Mouse (Mus musculus): ENCODE data around the gene Moap1. TPM values are rescaled to one million over a fixed set of nuclear protein-coding genes. Genes with fewer than 3 reads are reported as not detected.

Moap1 gene
- polyA plus RNA-seq, 1 experiment, result 1.1 TPM

DNA sequence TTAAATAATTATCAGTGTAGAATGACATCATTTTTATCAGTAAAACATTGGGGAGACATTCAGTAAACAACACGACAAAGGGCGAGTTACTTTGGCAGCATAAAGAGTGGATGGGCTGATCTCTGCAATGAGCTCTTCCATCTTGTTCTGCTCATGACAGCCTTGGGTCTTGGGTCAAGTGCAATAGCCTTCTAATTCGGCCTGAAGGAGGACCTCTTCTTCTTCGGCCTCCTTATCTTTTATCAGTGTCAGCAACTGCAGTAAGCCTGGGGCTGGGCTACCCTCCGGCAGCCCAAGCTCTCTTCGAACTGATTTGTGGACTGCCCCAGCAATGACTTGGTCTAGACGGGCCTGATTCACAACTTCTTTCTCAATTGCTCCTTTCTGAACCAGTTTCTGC lies 1.4 kb downstream of the Moap1 start:
- DNase-seq (ENCODE audit: low read depth), result no peak

DNA sequence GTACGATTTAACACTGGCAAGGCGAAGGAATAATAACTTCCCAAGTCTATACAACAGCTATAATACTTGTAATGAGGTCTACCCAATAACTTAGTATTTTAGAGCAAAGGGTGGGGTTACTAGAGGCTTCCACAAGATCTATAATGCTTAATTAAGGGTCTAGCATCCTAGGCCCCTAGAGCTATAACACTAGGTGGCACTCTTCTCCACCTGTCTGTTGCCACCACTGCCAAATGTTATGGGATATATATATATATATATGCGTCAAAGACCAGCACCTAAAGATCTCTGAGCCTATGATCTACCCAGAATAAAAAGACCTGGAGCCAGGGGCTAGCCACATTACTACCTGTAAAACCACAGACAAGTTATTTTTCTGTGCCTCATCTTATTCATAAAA lies 3.2 kb downstream of the Moap1 start:
- no peak for DNase-seq (ENCODE audit: low read depth)

DNA sequence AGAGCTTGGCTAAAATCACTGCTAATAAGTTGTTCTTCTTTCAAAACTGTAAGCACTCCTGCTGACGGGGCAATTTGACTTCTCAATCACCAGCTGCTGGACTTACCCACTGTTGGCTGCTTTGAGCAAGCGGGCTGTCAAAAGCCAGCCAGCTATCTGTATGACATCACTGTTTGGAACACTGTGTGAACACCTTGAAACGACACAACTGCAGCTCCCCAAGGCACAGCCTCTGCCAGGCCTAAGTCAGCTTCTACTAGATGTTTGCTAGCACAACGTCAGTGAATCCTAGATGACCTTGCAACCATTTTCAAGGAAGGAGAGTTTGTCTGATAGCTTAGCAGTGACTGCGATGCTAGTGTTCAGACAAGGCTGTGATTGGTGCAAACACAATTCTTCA lies 4.4 kb downstream of the Moap1 start:
- DNase-seq (ENCODE audit: low read depth), result no peak

DNA sequence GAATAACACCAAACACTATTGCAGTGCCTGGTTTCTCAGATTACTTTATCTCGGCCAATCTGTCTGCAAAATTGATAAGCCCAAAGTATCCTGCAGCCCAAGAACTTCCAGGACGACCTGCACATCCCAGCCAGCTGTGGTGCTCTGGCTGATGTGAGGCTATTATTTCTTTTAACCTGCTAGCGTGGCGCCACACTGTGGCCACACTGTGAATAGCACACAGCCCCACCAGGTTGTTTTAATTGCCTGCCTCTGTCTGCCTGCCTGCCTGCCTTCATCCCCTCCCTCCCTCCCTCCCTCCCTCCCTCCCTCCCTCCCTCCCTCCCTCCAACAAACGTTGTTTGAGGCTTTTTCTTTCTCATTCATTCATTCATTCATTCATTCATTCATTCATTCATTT lies 10.1 kb downstream of the Moap1 start:
- no peak for DNase-seq (ENCODE audit: low read depth)

DNA sequence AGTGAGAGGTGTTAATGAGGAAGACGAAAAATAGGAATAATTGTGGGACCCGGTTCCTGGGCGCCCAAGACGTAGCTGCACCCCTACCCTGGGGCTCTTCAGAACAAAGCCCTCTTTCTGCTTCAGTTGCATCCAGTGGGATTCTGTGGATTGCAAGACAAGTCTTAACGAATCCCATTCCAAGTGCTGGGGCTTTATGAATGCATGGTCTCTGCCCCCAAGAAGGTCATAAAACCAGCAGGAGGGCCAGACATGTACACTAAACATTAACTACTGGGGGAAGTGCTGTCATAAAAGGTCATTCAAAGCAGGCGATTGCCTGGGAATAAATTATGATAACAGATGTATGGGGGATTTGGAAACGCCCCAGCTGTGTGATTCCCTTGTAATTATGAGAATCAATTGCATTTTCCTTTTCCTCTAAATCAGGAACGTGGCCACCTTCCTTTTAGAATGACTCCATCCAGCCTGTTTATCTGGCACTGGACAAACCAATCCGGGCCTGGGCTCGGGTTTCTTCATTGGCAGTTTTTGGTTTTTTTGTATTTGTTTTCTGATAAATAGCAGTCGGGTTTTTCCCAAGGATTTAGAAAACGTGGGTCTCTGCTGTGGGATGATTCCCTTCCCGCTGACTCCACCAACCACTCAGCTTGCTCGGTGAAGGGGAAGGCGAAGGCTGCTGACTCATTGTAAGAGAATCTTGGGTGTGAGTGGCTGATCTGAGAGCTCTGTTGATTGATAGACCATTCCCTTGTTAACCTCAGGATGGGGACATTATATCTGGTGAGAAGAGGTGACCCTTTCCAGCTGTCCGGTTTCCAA lies 12.5 kb downstream of the Moap1 start:
- DNase-seq (ENCODE audit: low read depth), result no peak

DNA sequence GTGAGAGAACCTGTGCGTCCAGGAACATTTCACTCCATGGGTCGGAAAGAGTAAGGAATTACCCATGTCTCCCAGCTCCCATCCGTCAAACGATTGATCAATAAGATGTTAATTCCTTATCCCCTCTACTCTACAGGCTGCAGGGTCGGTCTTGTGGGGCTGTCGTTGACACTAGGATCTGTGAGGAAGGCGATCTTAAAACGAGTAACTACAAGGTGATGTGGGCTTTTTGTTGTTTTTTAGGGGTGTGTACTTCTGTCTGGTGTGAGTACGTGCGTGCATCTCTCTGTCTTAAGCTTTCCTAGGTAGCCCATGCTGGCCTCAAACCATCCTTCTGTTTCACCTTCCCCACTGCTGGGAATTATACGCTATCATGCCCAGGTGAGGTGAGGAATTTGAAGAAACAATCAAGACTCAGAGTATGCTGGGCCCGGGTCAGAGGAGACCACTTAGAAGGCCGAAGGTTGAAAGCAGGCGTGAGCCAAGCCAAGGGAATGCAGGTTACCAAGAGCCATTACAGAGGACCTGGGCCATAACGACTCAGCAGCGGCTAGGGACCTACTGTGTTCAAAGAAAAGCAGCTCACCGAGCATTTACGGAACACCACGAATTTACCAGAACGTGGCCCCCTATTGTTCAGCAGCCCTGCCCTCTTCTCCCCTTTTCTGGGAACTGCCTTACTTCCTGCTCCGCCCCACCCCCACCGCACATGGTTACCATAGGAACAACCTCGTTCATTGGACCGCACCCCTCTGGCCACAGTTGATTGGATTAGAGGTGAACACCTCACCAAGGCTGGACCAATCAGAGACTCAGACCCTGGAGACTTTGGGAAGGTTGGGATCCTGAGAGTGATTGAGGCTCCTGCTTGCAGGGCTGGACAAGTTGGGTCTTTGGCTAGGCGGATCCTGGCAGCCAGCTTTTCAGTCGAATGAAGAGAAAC lies 13.3 kb downstream of the Moap1 start:
- DNase-seq (ENCODE audit: low read depth), result peak; percentile 56

DNA sequence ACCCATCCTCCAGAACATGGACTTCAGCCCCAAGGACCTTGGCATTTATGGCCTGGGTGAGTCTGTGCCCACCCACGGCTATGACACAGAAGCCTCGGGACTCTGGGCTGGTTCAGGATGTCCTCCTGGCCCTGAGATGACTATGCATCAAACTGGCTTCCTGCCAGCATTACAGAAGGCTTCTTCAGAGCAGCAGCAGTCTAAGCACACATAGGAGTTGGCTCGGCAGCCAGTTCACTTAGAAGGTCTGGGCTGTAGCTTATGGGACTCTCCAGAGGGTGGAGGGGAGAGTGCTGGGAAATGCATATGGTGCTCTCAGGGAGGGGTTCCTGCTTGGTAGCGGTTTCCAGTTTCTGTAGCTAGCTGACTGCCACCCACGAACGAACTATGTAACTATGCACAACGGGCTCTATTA lies 17.7 kb downstream of the Moap1 start:
- DNase-seq (ENCODE audit: low read depth), result no peak

DNA sequence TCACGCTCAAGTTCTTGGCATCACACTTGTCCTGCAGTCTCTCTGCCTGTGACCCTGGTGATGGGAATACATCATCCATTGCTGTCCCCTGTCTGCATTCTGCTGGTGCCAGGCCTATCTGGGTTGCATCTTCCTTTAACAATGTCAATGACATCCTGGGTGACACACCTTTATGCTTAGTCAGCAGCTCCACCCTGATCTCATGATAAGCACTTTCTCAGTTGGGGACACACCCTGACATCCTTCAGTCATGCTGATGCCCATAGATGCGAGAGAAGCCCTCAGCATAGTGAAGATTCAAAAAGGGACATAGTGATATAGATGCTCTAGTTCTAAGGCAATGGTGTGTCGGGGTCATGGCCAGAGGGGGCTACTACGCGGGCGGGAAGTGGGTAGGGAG lies 18.3 kb downstream of the Moap1 start:
- no peak for DNase-seq (ENCODE audit: low read depth)

DNA sequence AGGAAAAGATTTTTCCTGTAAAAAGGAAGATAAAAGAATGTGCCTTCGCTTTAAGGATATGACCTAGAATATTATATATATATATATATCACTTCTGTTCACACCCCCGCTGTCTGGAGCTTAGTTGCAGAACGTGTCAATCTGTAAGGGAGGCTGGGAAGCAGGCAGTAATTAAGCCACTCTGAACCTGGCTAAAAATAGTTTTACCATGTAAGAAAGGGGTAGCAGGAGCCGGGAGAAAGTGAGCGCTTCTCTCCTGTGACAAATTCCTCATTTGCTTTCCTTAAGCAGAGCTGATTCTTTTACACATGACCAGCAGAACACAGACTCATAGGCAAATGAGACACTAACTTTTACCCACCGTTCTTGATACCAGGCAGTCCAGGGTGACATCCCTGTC lies 19.6 kb downstream of the Moap1 start:
- DNase-seq (ENCODE audit: low read depth), result no peak

DNA sequence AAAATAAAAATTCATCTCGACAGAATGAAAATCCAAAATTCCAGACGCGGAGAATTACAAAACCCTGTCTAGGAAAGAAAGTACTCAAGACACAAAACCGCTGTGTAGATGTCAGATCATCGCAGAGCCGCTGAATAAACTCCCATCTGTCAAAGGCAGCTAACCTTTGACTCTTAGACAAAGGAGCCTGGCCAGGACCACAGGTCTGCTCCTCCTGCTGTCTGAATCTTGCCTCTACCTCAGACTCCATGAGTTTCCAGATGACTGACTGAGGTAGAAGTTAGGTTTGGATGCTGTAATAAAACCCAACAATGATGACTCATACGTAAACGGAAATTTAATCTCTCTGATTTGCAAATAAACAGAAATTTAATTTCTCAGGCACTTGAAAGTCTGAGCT lies 20.5 kb downstream of the Moap1 start:
- DNase-seq (ENCODE audit: low read depth), result no peak

DNA sequence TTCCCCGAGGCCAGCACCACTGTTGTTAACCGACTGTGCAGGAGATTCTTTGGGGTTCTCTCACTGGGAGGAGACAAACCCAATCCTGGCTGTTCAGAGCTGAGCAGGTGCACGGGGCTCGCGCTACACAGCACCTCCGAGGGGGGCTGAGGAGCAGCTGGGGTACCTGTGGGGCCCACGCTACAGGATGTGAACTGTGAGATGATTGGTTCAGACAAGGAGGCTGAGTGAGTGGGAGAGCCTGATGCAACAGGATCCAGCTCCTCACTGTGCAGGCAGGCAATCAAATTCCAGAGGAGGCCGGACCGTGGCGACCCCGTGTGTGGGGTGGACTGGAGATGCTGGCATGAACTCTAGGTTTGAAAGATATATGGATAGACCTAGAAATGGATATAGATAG lies 21.0 kb downstream of the Moap1 start:
- DNase-seq (ENCODE audit: low read depth), result no peak

DNA sequence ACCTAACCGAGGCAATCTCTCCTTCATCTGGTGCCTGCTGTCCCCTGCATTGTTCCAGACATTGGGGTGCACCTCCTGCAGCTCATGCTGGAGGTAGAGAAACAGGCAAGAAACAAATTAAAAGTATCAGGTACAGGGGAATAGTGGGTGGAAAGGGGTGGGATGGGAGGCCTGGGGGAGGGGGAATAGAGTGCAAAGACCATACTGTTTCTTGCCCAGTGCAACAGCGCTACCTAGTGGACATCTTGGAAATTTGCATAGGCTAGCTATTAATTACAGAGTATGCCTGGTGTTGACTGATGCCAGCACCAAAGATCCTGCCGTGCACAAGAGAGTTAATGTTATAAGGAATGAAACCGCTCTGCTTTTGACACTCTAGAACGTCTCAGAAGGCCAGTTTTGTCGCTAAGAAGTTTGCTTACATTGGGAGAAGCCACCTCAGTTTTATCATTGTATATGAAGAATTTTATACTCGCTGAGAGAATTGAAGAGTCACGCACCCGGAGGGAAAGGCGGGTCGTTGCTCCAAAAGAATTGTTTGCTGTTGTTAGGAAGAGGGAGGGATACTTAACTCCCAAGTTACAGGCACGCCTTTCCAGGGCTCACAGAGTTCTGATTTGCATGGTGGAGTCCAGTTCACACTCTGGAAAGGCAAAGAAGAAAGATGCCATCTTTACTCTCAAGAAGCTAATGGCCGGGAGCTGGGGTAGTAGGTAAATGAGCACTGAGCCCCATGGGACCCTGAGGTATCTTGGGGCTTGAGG lies 23.7 kb downstream of the Moap1 start:
- no peak for DNase-seq (ENCODE audit: low read depth)

DNA sequence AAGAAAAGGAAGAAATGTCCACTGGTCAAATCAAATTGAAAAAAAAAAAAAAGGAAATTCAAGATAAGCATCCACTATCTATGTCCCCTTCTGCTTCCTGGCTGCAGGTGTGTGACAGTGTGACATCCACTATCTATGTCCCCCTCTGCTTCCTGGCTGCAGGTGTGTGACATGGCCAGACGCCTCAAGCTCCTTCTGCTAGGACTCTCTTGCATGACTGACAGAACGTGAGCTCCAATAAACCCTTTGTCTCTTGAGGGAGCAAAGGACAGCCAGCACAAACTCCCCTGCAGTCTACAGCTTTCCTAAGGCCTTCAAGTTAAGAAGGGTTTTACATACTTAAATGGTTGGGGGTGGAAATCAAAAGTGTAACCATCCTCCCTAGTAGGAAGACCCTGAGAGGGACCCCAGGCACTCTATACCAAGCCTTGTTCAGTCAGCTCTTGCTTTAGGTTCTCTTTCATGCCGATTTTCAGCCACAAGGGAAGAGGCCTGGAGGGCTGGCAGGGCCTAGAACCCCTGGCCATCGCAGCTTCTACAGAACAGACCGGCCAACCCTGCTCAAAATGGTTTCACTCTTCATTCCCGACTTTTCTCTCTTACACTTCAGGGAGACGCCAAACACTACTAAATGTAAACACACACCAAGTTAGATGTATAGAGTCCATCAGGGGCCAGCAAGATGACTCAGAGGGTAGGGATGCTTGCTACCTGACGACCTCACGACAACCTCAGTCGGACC lies 28.6 kb downstream of the Moap1 start:
- DNase-seq (ENCODE audit: low read depth), result no peak

DNA sequence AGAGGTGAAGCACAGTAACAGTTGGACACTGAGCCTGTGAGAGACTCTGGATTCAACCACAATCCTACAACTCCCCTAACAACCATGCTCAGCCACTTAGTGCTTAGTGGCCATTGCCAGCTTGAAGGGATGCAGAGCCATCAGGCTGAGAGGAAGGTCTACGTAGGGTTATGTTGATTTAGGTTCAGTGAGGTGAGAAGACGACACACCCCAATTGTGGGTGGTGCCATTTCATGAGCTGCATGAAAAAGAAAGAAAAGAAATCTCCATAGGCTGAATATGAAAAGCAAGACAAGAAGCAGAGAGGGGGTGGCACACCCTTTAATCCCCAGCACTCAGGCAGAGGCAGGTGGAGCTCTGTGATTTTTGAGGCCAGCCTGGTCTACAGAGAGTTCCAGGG lies 29.3 kb downstream of the Moap1 start:
- no peak for DNase-seq (ENCODE audit: low read depth)

DNA sequence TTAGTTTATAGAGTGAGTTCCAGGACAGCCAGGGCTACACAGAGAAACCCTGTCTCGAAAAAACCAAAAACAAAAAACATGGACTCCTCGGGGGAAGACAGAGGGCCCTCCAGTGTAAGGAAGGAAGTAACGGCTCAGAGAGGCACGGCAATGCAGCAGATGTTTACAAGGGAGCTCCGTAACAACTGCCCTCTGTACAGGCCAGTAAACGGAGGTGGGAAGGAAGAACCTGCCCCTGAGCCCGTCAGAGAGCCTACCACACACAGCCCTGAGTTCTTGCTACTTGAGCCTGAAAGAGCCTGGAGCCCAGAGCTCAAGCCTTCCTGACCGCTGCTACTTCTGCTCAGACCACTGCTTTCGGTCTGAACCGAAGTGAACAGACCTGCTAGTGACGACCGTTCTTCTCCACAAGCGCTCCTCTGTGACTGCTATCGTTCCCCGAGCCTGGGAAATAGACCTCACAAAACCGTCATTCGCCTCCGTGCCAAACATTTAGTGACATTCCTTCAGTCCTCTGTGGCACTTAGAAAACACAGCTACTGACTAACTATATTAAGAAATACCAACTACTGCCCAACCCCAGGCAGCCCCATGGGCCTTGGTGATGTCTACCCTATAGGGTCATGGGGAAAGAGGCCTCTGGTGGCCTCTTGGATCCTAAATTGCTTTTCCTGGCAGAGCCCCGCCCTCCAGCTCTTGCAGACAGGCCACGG lies 30.2 kb downstream of the Moap1 start:
- no peak for DNase-seq (ENCODE audit: low read depth)

DNA sequence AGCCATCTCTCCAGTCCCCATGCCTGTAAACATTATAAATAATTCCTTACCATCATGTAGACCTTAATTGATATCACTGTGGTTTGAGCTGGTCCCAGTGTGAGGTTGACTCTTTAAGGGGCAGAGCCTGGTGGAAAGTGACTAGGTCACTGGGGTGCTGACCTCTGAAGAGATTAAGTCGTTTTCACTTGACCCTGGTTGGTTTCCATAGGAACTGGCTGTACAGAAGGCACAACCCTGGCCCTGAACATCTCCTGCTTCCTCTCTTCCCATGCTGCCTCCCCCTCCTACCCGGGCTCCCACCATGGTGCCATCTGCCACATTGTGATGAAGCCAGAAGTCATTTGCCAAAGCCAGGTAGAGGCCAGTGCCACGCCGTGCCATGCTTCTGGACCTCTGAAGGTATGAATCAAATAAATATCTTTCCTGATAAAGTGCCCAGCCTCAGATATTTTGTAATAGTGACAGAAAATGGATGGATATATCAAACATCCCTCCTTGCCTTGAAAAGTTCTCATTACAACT lies 32.5 kb downstream of the Moap1 start:
- no peak for DNase-seq (ENCODE audit: low read depth)

DNA sequence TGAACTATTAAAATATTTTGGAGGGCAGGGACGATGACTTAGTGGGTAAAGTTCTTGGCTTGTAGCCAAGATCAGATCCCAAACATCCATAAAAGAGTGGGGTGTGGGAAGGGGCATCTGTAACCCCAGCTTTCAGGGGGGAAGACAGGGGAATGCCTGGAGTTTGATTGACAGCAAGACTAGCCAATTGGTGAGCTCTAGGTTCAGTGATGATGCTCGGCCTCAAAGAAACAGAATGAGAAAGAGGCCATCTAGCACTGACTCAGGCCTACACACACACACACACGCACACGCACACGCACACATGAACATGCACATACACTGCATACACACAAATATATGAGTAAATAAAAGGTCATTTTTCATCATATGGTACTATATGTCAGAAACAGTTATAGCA lies 33.6 kb downstream of the Moap1 start:
- DNase-seq (ENCODE audit: low read depth), result no peak

DNA sequence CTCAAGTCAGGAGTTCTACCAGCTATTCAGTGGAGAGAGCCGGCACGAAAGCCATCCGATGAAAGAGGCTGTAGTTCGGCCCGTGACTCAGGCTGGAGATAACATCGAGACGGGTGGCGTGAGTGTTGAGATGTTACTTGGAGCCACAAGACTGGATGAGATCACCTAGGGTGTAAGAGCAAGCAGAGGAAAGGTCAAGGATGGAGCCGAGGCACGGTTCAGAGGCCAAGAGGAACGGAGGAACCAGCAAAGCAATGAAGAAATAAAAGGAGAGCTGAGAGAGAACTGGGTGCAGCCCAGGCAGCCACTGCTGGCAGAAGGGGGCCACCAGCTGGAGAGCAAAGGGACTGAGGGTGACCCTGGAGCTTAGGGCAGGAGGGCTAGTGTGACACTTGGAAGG lies 35.2 kb downstream of the Moap1 start:
- no peak for DNase-seq (ENCODE audit: low read depth)

DNA sequence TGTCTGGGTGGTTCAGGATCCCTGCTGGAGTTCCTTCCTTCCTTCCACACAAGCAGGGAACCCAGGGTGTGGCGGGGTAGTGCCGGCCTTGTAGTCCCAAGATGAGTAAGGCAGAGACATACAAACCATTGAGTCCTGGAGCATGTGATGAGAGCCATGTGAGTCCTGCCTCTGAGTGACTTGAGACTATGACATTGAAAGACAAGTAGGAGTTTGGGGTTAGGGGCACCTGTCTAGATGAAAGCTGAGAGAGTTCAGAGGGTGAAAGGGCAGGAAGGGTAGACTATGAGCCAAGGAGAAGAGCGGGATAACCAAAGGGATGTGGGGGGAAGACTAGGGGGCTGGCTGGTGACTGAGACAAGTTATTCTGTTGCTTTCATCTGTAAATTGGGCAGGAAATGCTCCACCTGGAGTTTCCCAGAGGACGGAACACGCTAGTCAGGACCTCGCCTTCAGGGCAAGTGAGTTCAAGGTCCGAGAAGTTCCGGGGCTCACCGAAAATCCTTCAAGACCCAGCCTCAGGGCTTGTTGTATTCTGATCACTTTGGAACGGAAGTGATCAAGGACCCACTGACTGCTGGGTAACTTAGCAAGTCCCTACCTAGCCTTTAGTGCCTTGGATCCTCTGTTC lies 36.5 kb downstream of the Moap1 start:
- DNase-seq (ENCODE audit: low read depth), result no peak

All from gonadal fat pad, adult 2 months (tissue).